Mouse (Mus musculus): ENCODE results near the gene Fam3b.
A peak's percentile ranks its signal among the peaks of the same experiment; 100 is the strongest.

The Fam3b gene

DNA sequence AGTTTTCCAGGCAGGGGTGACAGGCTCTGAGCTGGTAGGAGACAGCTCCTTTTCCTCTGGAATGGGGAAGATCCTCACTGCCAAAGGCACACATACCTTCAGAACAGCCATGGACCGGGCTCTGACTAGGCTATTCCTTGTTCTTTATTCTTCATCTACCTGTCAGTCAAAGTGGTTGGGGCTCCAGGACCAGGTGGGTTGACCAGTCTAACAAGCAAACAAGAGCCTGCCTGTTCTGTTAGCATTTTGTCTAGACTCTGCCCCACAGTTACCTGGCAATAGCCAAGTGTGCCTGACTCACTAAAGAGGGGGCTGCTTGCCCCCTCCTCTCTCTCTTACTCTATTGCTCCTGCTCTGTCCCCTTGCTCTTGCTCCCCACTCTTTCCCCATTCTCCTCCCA lies 22.2 kb downstream of the Fam3b start:
- no peak for DNase-seq (ENCODE audit: low read depth)

DNA sequence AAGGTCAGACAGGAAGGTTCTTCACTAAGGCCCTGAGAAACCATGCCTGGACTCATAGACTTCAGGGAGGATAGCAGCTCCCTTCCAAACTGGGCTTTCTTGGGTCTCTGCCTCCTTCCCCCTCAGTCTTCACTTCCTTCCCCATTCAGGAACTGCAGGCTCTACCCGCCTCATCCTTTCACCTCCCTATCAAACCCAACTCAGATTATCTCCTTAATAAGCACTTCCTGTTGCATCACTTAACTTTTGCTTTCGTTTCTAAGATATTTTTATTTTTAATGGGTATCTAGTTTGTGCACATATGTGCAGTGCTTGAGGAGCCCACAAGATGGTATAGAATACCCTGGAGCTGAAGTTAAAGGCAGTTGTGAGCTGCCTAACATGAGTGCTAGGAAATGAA lies 36.0 kb downstream of the Fam3b start:
- DNase-seq (ENCODE audit: low read depth) = no peak

DNA sequence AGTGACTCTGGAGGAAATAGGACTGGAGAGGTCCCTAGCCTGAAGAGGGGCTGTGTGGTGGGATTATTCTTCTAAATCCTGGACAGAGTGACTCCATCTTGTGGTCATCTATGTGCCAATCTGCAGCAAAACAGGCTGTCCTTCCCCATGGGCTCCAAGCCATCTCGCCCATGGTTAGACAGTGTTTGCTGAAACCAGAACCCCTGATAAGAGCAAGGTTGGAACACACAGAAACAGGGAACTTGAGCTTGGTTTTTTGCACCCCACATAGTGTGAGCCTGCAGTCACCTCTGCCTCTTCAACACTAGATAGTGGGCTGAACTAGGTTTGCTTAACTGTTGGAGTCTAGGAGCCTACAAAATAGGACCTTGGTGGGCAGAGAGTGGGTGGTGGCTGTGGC lies 38.1 kb downstream of the Fam3b start:
- no peak for DNase-seq (ENCODE audit: low read depth)

DNA sequence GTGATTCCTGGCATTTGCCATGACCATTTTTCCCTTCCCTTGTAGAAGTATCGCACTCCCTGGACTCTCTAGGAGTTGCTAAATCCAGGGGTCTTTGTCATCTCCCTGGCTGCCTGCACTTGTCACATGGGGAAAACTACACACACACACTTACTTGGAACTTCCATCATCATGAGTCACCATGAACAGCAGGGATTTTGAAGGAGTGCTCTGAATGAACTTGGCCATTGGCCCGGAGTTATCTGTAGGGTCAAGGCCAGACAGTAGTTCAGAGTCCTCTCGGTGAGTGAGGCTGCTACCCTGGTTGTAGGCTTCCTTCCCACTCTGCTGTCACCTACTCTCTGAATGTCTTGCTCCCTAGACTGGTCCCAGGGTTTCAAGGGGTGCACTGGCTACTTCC lies 39.0 kb downstream of the Fam3b start:
- DNase-seq (ENCODE audit: low read depth) = peak; percentile 27

DNA sequence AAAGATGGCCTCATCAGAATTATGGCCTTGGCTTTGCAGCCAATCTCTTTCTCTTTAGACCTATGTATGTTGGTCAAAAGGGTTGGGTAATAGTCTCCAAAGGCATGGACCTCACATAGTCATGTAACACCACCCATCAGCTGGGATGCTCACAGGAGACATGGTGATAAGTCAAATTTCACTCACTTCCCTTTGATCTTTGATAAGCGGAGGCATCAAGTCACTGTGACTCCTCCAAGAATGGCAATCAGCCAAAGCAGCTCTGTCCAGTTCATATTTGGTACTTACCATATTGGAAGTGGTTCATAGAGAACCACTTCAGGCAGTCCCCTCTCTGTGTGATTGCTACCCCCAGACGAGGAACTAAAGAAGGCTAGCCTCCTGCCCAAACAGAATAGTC lies 39.9 kb downstream of the Fam3b start:
- no peak for DNase-seq (ENCODE audit: low read depth)

DNA sequence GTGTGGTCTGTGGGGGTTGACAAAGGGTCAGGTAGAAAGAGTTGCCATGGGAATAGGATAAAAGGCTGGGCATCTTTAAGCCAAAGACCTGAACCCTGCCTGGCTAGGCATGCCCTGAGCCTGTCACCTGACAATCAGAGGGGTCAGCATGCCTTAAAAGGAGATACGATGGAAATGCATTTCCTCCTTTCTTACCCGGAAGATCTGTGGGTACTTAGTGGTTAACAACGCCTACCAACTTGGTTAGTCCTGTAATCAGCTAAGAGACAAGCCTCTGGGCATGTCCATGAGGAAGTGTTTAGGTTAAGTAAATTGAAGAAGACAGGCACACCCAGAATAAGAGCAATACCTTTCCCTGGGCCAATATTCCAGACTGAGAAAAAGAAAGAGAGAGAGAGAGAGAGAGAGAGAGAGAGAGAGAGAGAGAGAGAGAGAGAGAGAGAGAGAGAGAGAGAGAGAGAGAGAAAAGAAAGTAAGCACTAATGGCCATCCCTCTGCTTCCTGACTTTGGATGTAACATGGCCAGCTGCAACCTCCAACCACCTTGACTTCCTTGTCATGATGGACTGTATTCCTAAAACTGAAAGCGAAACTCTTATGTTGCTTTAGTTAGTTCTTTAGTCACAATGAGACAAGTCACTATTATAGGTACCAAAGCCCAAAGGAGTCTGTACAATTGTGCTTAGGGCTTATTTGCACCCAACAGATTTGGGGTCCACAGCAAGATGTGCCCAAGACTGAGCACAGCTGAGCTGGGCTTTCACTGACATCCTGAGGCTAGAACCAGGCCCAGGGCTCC lies 46.4 kb downstream of the Fam3b start:
- DNase-seq (ENCODE audit: low read depth) = no peak

DNA sequence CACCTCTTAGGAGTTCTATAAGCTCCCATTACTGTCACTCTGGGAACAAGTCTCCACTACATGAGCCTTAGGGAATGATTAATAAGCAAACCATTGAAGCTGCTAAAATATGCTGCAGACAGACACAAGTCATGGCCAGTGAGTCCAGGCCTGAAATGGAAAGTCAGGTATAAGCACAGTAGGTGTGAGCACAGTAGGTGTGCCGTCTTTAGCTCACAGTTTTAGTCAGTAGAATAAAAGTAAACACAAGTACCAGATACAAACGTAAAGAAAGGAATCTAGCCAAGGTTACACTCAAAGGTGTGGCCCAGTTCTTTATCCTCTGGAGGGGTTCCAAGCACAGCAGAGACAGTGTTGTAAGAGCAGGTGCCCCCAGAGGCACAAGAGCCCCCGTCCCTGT lies 47.1 kb downstream of the Fam3b start:
- DNase-seq (ENCODE audit: low read depth) = no peak

DNA sequence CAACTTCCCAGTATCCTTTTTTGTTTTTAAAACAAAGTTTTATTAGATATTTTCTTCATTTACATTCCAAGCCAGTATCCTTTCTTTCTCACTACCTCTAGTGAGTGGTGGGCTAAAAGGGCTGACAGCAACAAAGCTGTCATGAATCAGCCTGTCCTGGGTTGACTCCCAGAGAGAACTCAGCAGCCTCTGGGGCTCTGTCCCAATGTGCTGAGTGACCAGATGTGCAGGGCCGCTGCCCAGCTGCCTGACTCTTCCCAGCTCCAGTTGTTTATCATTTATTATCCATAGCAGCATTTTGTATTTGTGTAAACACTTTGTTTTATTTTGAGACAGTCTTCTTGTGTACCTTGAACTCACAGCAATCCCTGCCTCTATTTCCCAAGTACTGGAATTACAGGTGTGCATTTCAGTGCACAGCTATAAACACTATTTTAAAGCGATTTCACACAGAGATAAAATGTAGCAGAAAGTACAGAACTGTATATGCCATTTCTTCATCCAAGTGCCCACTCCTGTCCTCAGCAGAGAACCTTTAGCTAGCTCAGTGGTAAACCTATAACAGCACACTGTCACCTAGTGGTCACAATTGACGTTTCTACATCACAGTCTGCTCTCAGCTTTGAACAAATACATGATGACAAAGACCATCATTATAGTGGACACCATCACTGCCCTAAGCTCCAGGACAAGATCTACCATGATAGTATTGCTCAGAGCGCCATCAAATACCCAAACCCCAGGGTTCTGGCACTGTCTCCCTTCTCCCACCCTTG lies 48.2 kb downstream of the Fam3b start:
- DNase-seq (ENCODE audit: low read depth) = peak; percentile 15

DNA sequence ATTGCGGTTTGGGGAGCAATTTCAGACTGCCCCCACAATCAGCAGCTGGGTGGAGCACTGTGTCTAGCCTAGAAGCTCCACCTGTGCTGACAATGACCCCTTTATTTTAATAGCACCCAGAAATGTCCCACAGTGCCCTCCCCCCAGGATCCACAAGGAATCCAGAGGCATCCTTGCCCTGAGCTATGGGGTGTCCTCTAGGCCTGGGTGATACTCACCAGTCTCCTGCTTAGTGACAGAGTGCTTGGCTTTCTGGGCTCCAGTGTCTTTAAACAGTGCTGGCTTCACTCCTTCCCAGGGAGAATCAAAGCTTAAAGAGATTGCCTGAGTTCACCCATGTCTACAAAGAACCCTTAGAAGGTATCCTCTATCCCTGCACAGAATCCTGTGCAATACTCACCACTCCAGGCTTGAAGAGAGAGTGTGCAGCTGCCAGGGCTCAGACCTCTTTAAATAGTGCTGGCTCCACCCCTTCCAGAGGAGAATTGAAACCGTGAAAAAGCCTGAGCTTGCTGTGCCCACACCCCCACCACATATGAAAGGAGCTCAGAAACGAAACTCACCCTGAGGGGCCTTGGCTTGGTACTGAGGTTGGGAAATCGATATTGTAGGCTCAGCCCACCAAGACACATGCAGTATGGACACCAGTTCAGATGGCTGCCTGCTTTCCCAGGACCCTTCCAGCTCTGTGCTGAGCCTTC lies 52.0 kb downstream of the Fam3b start, which contains the start of gene Mx1:
Gene Mx1 (minus strand): TSS at position 427 of the 701 bp plus-strand sequence.
- no peak for DNase-seq (ENCODE audit: low read depth)

DNA sequence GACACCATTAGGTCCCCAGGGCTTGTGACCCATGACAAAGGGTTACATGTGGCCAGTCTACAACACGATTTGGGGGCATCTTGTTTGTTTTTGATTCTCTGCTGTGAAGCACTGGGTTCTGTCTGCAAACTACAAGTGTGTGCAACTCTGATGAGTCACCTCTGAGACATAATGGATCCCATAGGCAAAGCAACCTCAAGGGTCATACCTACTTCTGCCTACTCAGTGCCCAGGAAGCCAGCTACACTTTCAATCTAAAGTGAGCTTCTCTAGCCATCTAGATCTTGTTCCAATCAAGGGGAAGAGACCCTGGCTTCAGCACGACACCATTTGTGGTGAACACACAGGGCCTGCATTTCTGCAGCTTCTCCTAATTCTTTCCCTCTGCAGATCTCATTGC lies 53.3 kb downstream of the Fam3b start:
- DNase-seq (ENCODE audit: low read depth) = no peak

DNA sequence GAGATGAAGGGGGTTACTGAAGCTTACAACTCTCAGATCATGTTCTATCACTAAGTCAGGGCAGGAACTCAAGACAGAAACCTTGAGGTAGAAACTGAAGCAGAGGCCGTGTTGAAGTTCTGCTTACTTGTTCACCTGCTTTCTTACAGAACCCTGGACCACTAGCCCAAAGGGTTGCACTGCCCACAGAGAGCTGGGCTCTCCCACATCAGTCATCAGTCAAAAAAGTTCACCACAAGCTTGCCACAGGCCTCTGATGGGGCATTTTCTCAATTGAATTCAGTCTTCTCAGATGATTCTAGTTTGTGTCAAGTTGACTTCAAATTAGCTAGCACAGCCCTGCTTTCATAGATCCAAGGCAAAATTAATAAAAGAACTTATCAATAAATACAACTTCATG lies 54.8 kb downstream of the Fam3b start:
- DNase-seq (ENCODE audit: low read depth) = no peak

DNA sequence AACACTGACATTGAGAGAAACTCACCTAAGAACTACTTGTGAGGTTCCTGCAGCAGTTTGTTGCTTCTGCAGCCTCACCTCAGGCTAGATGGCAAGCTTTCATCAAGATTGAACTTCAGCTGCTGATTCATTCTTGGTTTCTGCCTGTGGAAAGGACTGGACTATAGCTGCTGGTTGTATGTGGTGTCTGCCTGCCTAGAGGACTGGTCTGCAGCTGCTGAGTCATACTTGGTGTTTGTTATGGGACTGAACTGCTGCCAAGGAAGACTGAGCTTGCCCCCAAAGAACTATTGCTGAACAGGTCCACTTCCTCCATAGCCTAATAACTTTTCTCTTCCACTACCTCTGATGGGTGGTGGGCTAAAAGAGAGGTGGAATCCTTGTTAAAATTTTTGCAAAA lies 67.2 kb downstream of the Fam3b start:
- peak; percentile 14 for DNase-seq (ENCODE audit: low read depth)

DNA sequence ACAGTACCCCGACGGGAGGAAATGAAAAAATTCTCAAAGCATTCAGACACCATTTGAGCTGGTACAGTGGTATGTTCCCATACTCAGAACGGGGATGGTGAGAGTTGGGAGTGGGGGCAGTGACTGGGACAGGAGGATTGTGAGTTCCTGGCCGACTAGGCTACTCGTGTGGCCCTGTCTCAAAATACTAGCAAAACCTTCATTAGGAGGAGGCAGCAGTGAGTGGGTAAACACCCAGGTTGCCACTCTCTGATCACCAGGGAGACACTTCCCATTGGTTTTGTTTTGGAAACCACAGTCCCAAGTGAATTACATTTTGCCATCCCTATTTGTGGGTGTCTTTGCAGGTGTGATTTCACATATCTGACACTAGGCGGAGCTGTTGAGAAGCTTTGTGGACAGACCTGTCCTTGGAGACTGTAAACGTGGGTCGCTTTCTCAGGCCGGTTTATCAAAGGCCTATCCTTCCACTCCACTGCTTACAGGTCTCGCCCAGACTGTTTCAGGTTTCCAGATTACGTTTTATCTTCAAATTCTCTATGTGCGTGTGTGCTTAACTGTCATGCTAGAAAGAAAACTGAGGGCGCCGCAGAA lies 70.8 kb downstream of the Fam3b start:
- no peak for DNase-seq (ENCODE audit: low read depth)

DNA sequence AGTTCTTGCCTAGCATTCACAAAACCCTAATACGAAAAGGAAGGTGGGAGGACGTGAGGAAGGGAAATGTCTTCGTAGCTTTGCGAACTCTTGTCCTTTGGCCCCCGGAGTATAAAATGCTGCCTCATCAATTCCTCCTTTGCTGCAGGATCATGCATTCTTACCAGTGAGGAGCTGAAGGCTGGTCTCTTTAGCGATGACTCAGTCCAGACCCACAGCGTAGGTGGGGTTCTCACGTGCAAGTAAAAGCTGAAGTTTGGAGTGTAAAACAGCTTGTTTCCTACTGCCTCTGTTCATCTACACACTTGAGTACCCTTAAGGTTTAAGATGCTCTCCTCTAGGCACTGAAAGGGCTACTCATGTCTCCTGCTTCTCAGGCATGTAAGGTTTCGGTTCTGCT lies 72.6 kb downstream of the Fam3b start:
- DNase-seq (ENCODE audit: low read depth) = no peak

DNA sequence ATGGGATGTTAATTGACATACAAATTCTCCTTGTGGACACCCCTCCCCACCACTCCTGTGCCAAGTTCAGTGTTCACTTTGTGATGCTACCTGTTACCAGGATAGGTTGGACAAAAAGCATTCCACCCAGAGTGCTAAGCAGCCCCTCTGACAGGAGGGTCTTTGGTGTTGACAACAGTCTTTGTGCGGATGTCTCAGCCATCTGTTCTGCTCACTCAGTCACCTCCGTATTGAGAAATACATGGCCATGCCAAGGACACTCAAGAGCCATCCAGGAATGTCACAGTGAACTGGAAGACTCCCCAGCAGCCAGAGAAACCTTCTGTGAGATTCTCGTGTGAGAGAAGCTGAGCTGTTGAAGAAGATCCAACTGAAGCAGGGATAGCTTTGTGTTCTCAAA lies 76.4 kb downstream of the Fam3b start:
- no peak for DNase-seq (ENCODE audit: low read depth)

DNA sequence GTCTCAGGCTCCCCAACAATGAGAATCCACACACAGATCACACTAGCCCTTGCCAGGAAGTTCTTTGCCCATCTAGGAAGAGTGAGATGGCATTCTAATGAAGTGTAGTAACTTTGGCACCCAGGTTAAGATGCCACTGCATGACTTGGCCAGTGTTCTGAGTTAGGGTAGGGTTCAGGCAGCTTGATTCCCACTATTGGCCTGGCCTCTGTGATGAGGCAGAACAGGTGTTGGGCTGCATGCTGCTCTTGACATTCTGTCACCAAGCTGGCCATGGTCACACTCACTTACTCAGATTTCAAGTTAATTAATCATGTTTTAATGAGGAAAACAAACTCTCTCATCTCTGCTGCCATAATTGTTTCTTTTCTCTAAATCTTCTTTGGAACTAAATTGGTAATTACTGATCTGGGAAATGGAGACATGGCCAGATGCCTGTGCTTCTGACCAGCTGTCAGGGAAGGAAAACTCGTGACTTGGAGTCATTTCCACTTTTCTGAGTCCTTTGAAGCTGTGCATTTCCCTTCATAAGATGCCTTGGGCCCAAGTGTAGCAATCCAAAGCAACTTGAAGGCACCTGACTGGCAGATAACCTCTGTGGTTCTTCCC lies 77.1 kb downstream of the Fam3b start:
- DNase-seq (ENCODE audit: low read depth) = no peak

DNA sequence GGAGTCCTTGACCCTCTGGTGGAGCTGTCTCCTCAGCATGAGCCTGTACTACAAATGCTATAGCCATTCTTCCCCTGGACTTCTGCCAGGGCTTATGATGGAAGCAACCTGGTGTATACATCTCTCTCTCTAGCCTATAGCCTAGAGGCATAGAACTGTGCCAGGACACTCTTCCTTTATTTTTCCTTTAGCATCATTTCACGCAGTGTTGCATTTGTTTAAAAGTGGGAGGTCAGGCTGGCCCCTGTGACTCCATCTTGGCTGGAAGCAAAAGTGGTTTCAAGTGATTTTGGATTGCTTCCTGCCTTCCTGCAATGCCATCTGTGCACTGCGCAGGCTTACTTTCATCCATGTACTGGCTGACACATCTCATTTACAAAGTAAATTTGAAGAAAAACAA lies 80.4 kb downstream of the Fam3b start:
- DNase-seq (ENCODE audit: low read depth) = no peak

DNA sequence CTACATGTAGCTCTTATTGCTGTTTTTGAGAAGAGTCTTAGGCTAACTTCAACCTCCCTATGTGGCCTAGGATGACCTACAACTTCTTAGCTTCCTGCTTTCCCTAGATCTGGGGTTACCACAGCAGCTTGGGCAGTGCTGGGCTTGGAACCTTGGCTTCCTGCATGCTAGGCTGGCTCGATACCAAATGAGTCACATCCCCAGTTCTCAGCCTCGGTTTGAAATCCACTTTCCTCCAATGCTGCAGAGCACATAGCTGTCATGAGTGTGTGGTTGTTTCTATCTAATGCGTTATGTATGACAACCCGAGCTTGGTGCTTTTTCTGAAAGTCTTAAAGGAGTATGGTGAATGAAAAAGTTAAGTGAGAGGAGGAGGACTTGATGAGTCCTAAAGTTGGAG lies 83.3 kb downstream of the Fam3b start:
- peak; percentile 83 for DNase-seq (ENCODE audit: low read depth)

DNA sequence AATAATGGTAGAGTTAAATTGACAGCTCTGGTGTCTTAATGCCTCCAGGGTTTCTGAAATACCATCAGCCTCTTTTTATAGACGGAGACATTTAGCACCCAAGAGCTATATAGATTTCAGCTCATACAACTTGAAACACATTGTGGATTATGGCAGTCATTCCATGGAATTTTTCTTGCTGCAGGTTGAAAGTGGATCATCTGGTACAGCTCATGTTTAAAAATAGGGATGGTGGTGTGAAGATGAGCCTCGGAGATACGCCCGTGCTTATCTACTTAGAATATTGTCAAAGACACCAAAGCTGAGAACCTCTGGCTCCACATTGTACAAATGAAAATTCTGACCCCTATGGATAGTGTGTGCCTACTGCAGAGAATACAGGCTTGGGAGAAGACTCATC lies 84.5 kb downstream of the Fam3b start:
- no peak for DNase-seq (ENCODE audit: low read depth)

DNA sequence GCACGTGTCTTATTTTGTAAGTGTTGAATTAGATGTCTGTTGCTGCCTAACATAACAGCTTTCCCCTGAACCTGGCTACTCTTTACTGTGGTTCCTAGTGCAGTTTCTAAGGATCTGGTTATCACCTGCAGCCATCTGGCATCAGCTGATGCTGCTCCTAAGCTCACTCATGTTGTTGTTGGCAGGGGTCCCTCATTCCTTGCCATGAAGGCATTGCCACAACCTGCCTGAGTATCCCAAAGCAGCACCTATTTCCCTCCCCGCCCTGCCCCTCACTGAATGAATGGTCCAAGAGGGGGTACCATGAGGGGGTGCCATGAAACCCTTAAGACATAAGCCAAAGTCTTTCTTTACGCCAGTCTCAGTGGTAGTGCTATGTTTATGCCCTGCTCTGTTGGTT lies 86.6 kb downstream of the Fam3b start:
- DNase-seq (ENCODE audit: low read depth) = no peak

DNA sequence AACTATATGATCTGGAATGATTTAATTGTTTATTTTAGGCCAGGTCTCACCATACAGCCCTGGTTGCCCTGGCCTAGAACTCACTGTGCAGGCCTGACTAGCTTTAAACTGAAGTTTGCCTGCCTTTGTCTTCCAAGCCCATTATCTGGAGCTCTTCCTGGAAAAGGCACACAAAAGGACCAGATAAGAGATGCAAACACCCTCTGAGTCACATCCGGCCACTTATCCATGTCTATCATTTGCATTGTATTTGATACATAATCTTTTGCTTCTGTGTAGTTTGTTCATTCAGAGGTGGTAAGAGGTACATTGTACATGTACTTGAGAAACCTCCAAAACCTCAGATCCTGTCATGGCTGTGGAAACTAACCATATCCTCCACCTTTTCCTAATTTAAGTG lies 91.0 kb downstream of the Fam3b start:
- DNase-seq (ENCODE audit: low read depth) = no peak

DNA sequence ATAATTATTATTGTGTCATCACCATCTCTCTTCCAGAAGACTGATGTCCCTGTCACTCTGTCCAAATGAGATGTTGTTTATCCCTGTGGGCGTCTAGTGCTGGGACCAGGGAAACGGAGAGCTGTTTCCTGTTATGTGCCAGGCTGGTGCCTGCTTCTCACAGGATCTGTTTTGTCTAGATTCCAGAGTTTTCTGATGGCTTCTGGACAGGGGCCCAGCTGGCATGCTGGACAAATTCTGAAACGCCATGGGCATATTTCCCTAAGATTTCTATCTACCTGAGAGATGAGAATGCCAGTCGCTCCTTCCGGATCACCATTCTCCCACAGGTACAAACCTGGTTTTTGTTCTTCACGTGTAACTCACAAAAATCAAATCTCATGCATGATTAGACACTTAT lies 92.9 kb downstream of the Fam3b start:
- DNase-seq (ENCODE audit: low read depth) = no peak
